In the genomic region with DNA sequence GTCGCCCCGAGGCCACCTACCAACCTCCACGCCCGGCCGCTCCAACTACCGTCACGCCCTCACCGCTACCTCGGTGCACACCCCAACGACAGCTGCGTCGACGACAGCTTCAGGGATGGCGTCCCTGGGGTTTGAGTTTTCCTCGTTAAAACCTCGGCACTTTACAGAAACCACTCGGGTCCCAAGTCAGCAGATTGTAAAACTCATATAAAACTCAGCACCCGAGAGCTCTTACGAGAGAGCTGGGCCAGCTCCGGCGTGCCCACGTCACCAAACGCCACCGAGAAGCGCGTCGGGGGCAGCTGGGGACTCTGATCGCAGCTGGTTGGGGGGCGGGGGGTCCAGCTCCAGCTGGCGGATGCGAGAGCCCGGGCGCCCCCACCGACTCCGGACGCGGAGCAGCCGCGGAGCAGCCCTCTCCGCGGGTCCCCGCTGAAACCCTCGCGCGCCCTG, we compare ENCODE assay signal across 8 mouse cellular contexts. TPM values are rescaled to one million over a fixed set of nuclear protein-coding genes. Genes with fewer than 3 reads are reported as not detected.
DNase-seq lines count a peak whose midpoint lies in the region; ATAC-seq and TF ChIP-seq lines count a peak whose summit lies in the region.
"Not testable (repeated sequence)": the region's sequence is repeated elsewhere in the genome, so short reads cannot be mapped to it uniquely, and the experiment has no call there.

No protein-coding gene starts in this region.

- not testable (repeated sequence) for TF ChIP-seq CTCF in layer of hippocampus, adult 2 months (conservative IDR thresholded peaks at IDR 0.05)

- H3K4me1 ChIP-seq in forebrain, embryonic 15.5 days = peaks cover 15% of the 10 kb centered on the region
- not testable (repeated sequence) for H3K4me1 ChIP-seq in hindbrain, embryonic 11.5 days (replicated peaks; ENCODE audit: control insufficient read depth, insufficient read depth, low read length)
- H3K4me1 ChIP-seq in lung, embryonic 15.5 days = peaks cover 12% of the 10 kb centered on the region

- peak overlapping the region; percentile 48 for H3K4me3 ChIP-seq in forebrain, embryonic 15.5 days
- peak overlapping the region; percentile 80 for H3K4me3 ChIP-seq in hindbrain, embryonic 11.5 days (ENCODE audit: low read depth, low read length)
- peak overlapping the region; percentile 52 for H3K4me3 ChIP-seq in layer of hippocampus, adult 2 months
- H3K4me3 ChIP-seq in lung, embryonic 15.5 days = peak overlapping the region; percentile 48

- peak overlapping the region; percentile 67 for H3K9ac ChIP-seq in forebrain, embryonic 15.5 days (replicated peaks)
- peak overlapping the region; percentile 88 for H3K9ac ChIP-seq in hindbrain, embryonic 11.5 days (ENCODE audit: low read depth, low read length)
- peak overlapping the region; percentile 58 for H3K9ac ChIP-seq in lung, embryonic 15.5 days

- ATAC-seq in common myeloid progenitor, adult 5-6 weeks (replicated peaks; ENCODE audit: low read depth, poor library complexity, severe bottlenecking) = peak; percentile 15; the same call in 1 of the 2 replicates
- ATAC-seq in forebrain, embryonic 15.5 days (replicated peaks) = peak; percentile 74
- ATAC-seq in hindbrain, embryonic 11.5 days (ENCODE audit: low FRiP score) = peak; percentile 83
- peak; percentile 68; the same call in 1 of the 2 replicates for ATAC-seq in lung, embryonic 15.5 days (ENCODE audit: borderline replicate concordance, extremely low read depth, low FRiP score, low TSS enrichment)

- peak overlapping the region; percentile 68 for H3K27ac ChIP-seq in forebrain, embryonic 15.5 days (replicated peaks)
- H3K27ac ChIP-seq in hindbrain, embryonic 11.5 days (ENCODE audit: low read depth, low read length) = peak overlapping the region; percentile 78
- H3K27ac ChIP-seq in layer of hippocampus, adult 2 months = peak overlapping the region; percentile 62
- H3K27ac ChIP-seq in lung, embryonic 15.5 days = peak overlapping the region; percentile 64

- H3K9me3 ChIP-seq in forebrain, embryonic 15.5 days; hindbrain, embryonic 11.5 days (ENCODE audit: control insufficient read depth, low read length); lung, embryonic 15.5 days: not testable (repeated sequence)

- not testable (repeated sequence) for H3K27me3 ChIP-seq in forebrain, embryonic 15.5 days; hindbrain, embryonic 11.5 days (ENCODE audit: control insufficient read depth, insufficient read depth, low read length); lung, embryonic 15.5 days

- not testable (repeated sequence) for H3K36me3 ChIP-seq in forebrain, embryonic 15.5 days; hindbrain, embryonic 11.5 days (ENCODE audit: control insufficient read depth, insufficient read depth, low read length); lung, embryonic 15.5 days

- H3K4me2 ChIP-seq in forebrain, embryonic 15.5 days (replicated peaks) = peak overlapping the region; percentile 78
- H3K4me2 ChIP-seq in hindbrain, embryonic 11.5 days (replicated peaks; ENCODE audit: low read depth, low read length) = peak overlapping the region; percentile 87
- peak overlapping the region; percentile 79 for H3K4me2 ChIP-seq in lung, embryonic 15.5 days

- peak; percentile 63 for DNase-seq in Muller cell, postnatal 12 days (ENCODE audit: inconsistent ontology term)
- peak; percentile 84 for DNase-seq in hindbrain, embryonic 11.5 days (ENCODE audit: low spot score)
- not testable (repeated sequence) for DNase-seq in layer of hippocampus, adult 2 months (ENCODE audit: low spot score in 2 of 2)
- peak; percentile 69 for DNase-seq in neural tube, embryonic 10.5 days (ENCODE audit: extremely low spot score, low spot score)
- peak; percentile 42 for DNase-seq in thymus, postnatal 14 days

- under 1% methylated on average over 45 of the region's 45 CpGs for WGBS in forebrain, embryonic 15.5 days
- under 1% methylated on average over 45 of the region's 45 CpGs for WGBS in hindbrain, embryonic 11.5 days
- under 1% methylated on average over 45 of the region's 45 CpGs for WGBS in lung, embryonic 15.5 days

RNA-seq across cellular contexts. Expression of a gene that starts 46.6 kb away (rescaled TPM):
- total RNA-seq in common myeloid progenitor, adult 5-6 weeks (2017) = 95.3 and 115 TPM in 2 replicates
- polyA plus RNA-seq in forebrain, embryonic 15.5 days (2015; fragmentation: Nextera tagmentation; extraction: Ambion mirVana) = 888 and 910 TPM in 2 replicates
- polyA plus RNA-seq in hindbrain, embryonic 11.5 days (2014; fragmentation: Nextera tagmentation; extraction: Ambion mirVana) = 838 and 876 TPM in 2 replicates
- 10 to 100 TPM; 44.1 to 45.3 TPM for total RNA-seq in layer of hippocampus, adult 2 months (2021)
- polyA plus RNA-seq in lung, embryonic 15.5 days (2015; fragmentation: Nextera tagmentation; extraction: Ambion mirVana) = 471 and 517 TPM in 2 replicates

Comparison
In these comparisons a context has a peak if more than half of its experiments do, and no peak if none do; other contexts are left out.
1. ATAC-seq: peak in every context shown above with its lines; median percentile 83 in hindbrain, embryonic 11.5 days; 74 in forebrain, embryonic 15.5 days; 68 in lung, embryonic 15.5 days; 15 in common myeloid progenitor, adult 5-6 weeks.